Mouse (Mus musculus): ENCODE results near the gene Calhm1.

The Calhm1 gene

GRCm38 (mm10) chr19:47144154-47144553 is at the start of gene Calhm1:
TSS of gene Calhm1 (minus strand) at chr19:47144254.
- DNase-seq: no peak

DNA sequence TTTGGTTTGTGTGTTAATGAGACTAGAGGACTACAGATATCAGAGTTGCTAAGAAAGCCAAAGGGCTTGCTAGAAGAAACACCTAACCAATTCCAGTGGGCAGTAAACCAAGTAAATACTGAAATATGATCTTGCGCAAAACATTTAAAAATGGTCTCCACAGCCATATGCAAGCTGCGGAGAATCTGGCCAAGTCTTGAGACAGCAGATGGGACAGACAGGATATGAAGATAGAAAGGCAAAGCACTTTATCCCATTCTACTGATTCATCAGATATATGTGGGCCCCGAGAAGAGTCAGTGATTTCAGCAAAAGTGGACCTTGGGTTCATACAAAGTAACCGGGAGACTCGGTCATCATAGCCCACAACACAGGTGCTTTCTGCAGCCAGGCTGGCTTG is 48.1 kb upstream of the Calhm1 start:
- DNase-seq: no peak

DNA sequence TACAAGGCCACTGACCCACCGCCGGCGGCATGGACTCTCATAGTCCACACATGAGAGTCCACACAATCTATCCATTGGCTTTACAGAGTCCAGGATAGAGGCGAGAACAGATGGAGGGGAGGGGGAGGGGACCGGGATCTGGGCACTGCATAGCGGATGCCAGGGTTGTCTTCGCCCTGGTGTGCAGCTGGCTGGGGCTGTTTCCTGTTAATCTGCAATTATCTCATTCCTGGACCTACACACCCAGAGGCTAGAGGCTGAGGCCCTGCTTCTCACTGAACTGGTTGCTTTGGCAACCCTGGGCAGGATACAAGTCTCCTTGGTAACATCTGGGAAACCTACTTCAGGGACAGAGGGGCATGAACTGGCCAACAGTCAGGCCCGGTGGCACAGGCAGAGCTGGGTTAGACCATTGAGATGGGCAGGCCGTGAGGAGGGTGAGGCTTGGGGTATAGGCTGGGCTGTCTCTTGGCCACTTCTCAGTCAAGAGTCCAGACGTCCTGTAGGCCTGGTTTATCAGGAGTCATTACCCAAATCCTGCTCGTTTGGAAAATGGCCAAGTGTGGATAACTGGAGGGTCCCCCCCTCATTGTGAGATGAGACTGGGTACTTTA is 44.6 kb upstream of the Calhm1 start:
- DNase-seq: no peak

GRCm38 (mm10) chr19:47186514-47187275 is 42.6 kb upstream of the Calhm1 start:
- DNase-seq: no peak

- DNase-seq: no peak
These were observed 40.7 kb upstream of the Calhm1 start for GRCm38 (mm10) chr19:47184736-47185135.

DNA sequence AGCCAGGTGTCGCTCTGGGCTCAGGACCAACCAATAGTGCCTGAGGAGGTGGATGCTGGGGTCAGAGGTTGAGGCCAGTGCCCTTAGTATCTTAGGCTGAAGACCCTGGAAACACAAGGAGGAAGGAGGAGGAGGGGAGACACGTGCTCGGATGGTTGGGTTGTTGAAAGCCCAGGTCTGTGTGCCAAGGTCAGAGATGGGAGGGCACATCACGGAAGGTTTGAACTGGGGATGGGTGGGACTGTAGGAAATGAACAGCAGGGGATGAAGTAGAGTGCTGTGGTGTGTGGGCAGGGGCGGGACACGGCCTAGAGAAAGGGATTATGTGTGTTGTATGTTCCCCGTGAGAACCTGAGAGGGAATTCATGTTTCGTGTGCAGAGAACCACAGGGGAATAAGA is 40.2 kb upstream of the Calhm1 start:
- DNase-seq: no peak

DNA sequence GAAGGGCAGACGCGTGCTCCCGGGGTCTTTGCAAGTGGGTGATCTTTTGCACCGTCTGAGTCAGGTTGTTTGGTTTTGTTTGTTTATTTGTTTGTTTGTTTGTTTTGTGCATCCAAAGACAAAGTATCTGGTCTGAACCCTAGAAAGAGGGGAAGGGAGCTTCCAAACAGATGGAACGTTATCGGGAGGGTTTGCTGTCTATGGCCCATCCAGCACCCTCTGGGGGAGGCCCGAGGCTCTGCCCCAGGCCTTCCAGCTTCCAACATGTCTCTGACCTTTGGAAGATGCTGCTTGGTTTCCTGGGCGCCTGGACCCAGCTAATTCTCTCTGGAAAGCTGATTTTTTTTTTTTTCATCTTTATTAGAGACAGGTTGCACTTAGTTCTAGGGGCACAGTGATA is 36.0 kb upstream of the Calhm1 start:
- DNase-seq: no peak

DNA sequence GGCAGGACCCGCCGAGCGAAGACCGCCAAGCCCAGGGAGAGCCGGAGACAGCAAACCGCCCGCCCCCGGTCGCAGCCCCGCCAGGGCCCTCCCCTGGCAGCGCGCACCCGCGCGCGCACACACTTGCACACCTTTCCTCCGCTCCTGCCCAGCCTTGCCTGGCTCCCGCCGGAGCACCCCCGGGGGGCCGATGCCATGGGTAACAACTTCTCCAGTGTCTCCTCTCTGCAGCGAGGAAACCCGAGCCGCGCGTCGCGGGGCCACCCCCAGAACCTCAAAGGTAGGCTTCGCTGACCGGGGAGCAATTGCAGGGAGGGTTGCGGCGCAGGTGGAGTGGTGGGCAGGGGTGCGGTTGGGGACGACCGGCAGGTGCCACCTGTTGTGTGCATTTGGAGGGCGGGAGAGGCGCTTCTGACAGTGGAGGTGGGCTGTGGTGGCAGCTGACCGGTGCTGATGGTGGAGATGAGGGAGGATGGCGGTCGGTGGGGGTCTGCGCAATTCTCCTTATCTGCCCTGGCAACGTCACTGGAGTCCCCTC is 35.3 kb upstream of the Calhm1 start:
- no peak for DNase-seq

GRCm38 (mm10) chr19:47178431-47179271 is 34.6 kb upstream of the Calhm1 start, which contains the start of gene Neurl1a:
TSS of gene Neurl1a (plus strand) at chr19:47178820.
- DNase-seq: no peak

- no peak for DNase-seq
These were observed 33.9 kb upstream of the Calhm1 start for GRCm38 (mm10) chr19:47178001-47178400.

DNA sequence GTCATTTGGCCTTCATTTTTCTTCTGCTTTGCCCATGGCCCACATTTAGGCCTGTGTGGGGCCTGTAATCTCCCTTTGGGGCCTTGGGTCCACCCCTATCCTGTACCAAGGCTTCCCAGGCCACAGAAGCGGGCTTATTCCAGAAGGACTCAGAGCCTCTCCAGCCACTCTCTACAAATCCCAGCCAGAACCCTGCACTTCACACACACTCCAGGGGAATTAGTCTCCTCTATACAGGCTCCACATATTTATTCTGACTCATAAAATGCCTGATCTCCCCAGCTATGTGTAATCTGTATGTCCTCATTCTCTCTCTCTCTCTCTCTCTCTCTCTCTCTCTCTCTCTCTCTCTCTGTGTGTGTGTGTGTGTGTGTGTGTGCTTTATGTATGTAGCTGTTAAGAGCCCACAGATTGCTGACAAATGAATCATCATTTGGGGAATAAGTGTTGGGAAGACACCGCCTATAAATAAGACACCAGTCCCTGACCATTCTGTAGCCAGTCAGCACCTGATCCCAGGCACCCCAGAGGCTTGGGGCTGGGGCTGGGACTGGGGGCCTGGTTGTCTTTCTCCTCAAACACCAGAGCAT is 33.0 kb upstream of the Calhm1 start:
- no peak for DNase-seq

DNA sequence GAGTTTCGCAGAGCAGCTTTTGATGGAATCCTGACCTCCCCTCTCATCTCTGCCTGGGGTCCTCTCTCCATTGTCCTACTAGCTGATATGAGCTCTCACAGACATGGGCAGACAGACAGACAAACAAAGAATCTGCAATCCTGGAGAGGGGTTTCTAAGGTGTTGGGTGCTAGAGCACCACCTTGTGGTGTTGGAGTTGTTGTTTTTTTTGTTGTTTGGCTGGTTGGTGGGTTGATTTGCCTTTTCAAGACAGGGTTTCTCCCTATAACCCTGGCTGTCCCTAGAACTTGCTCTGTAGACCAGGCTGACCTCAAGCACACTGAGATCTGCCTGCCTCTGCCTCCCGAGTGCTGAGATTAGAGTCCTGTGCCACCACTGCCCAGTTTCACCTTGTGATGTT is 31.4 kb upstream of the Calhm1 start:
- no peak for DNase-seq

GRCm38 (mm10) chr19:47174515-47174914 is 30.5 kb upstream of the Calhm1 start:
- DNase-seq: peak; percentile 58

GRCm38 (mm10) chr19:47168793-47169412 is 24.8 kb upstream of the Calhm1 start:
- DNase-seq: peak; percentile 89

GRCm38 (mm10) chr19:47168223-47168622 is 24.2 kb upstream of the Calhm1 start:
- peak; percentile 48 for DNase-seq

GRCm38 (mm10) chr19:47167617-47168214 is 23.7 kb upstream of the Calhm1 start:
- no peak for DNase-seq

GRCm38 (mm10) chr19:47166758-47167157 is 22.7 kb upstream of the Calhm1 start:
- DNase-seq: no peak

DNA sequence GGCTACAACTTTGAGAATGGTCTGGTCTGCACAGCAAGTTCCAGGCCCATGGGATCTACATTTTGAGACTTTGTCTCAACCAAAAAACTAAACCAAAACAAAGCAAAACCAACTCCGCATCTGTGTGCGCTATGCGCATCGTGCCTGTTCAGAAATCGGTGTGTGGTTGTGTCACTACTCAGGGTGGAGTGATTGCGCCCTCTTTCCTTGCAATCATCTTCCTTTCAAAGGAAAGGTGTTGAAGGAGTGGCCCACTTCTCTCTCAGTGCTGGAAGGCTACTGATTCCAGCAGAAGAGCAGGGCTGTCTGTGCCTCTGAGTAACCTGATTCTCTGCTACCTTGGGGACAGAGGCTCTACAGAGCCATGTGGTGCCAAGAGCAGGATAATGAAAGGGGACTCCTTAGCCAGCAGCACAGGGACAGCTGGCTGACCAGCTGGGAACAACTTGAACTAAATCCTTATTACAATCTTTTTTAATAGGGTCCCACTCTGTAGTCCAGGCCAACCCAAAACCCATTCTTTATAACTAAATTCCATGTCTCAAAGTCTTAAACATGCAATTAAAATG is 19.2 kb upstream of the Calhm1 start:
- no peak for DNase-seq

- DNase-seq: no peak
These were observed 17.6 kb upstream of the Calhm1 start for GRCm38 (mm10) chr19:47161669-47162068.

DNA sequence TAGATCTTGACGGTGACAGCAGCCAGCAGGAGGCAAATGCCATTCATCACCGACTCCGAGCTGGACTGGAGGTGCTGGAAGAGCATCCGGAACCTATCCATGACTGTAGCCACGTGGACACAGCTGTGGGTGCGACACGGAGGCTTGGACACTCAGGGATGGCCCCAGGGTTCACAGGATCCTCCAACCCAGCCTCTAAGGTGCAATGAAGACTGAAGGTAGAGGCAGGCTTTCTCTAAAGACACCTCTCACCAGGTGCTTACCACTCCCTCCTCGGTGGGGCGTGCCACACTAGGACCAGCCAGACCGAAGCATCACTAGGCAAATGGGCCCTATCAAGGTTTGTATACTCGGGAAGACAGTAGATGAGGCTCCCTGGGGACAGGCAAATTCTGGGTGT is 13.6 kb upstream of the Calhm1 start, which contains the start of gene Calhm3:
Calhm3 (minus strand) TSS at position 101 of the 400 bp plus-strand sequence.
- DNase-seq: no peak

DNA sequence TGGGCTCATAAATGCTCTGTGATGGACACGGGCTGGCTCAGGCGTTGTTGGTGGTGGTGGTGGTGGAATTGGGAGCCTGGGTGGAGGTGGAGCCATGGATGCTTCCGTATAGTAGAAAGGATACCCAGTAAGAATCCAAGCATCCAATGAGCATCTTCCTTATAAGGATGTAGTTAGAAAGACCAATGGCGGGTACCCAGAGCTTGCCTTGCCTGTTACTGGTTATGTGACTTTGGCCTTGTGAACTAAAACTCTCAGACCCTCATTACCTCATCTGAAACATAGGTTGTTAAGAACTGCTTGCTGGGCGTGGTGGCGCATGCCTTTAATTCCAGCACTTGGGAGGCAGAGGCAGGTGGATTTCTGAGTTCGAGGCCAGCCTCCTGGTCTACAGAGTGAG is 9.7 kb upstream of the Calhm1 start:
- DNase-seq: no peak

GRCm38 (mm10) chr19:47152062-47152369 is 8.0 kb upstream of the Calhm1 start:
- no peak for DNase-seq
